Mouse (Mus musculus) heart, postnatal 25 days (tissue): Measurements from ENCODE around the gene Sertad1. TPM values are rescaled to one million over a fixed set of nuclear protein-coding genes. Genes with fewer than 3 reads are reported as not detected.

Experiments
- DNase-seq: peaks from one replicate; pipeline ENCODE4 v3.0.0; 2022; ENCODE audit warnings: low spot score
- intact Hi-C: fragments of 180-260 bp; cut with DNase I; formaldehyde crosslinking; loops from one replicate; pipeline ENCODE4 v1.15.1; 2025
- total RNA-seq, 2 experiments: library from RNA; stranded (reverse); gene quantifications; 2 replicates each; pipeline ENCODE4 v1.2.3; 2021

Gene Sertad1
- total RNA-seq: 10 to 100 TPM in 1 of 2 experiments, 1 to 10 TPM in 1; 7.9 to 13.0 TPM

DNA sequence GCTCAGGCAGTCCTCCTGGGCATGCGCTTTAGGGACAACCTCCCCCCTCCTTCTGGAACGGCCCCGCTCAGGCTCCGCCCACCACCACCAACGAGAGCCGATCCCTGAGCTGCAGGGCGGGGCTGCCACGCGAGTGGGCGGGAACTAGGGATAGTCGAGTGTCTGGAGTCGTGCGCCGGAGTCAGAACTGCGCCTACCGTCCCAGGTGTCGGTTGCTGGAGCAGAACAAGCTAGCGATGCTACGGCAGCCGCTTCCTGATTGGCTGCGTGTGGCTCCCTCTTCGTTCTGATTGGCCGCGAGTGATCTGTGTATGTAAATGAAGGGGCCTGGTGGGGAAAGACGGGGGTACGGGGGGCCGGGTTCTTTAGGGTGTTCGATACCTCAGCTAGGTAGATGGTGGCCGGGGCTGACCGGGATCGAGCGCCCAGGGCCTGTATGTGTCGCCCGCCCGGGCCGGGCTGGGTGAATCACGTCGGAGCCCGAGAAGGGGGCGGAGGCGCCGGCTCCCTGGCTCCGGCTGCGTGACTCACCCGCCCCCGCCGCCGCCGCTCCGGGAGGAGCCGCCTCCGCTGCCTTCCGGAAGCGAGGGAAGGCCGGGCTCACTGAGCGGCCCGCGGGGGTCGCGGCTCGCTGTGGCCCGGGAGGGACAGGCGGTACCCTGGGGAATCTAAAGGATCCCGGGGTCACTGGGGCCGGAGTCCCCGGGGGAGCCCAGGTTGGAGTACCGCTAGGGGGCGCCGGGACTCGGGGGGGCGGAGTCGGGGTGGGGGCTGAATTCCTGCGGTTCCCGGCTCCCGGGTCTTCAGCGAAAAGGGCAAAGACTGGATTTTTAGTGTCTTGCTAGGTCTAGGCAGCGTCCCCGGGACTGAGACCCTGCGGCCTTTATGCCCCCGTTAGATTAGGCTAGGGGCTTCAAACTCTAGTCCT, at the start of gene Sertad1:
TSS of gene Sertad1 (plus strand) at position 141 of the 928 bp plus-strand sequence.
- peak; percentile 100 for DNase-seq
- intact Hi-C loops: no loop called here

GRCm38 (mm10) chr7:27437544-27437943, 49.2 kb upstream of the Sertad1 start:
- intact Hi-C loops: no loop called here
- DNase-seq: no peak

GRCm38 (mm10) chr7:27440014-27440413, 46.7 kb upstream of the Sertad1 start:
- no peak for DNase-seq
- intact Hi-C loops: no loop called here

DNA sequence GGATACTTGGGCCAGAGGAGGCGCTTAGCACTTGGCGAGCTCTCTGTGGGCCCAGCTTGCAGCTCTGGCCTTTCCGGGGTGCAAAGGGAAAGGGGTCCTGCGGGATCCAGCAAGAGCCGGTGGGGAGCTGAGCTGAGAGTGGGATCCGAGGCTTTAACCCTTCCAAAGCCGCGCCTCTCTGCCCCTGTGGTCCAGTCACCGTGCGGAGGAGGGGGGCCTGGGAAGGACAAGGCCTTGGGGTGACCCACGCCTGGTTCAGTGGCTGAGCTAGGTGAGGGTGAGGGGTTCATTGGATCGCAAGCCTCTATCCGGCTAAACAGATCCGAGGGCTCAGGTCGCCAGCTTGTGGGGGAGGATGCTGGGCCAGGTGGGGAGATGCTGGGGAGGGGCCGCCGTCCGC, 40.7 kb upstream of the Sertad1 start:
- intact Hi-C loops: loop anchor here (5.0 kb wide), 3 partner anchors 61 to 109 kb away; partner anchors contain the start of gene Ltbp4
- DNase-seq: no peak

GRCm38 (mm10) chr7:27446521-27447418, 39.9 kb upstream of the Sertad1 start:
- DNase-seq: no peak
- intact Hi-C loops: loop anchor here (5.0 kb wide), 3 partner anchors 61 to 109 kb away; partner anchors contain the start of gene Ltbp4

DNA sequence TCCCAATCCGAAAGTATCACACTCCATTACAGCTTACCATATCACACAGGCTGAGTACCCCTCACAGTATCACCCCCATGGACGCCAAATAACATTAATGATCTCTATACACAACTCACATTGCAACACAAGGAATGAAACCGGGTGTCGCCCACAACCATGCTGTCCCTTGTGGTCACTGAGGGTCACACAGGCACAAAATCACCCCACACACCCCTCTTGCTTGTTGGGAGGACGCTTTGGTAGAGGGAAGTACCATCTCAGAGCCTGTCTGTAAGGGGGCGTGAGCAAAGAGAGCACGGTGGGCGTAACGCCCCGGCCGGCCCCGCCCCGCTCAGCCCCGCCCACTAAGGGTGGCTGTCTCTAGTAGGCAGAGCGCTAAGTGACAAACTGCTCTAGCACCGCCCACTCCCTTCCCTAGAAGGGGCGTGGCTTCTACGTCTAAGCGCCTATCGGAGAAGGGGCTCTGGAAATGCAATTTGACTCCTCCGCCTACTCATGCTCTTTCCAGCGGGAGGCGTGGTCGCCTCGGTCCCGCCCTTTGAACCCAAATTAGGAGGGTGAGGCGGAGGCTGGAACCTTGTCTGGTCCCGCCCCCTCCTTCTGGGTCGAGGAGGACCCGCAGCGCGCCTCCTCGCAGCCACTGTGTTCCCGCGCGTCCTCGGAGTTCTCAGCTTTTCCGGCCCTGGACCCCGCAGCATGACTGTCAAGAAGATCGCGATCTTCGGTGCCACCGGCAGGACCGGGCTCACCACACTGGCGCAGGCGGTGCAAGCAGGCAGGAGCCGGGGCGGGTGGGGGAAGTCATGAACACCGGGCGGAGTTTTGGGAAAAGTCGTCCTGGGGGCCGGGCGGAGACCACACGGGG, 39.1 kb upstream of the Sertad1 start, which contains the start of the genes Sptbn4 and Blvrb:
TSS of gene Sptbn4 (minus strand) at position 268 of the 868 bp plus-strand sequence.
TSS of gene Blvrb (plus strand) at position 560 of the 868 bp plus-strand sequence.
- DNase-seq: peak; percentile 99
- intact Hi-C loops: loop anchor here (2.0 to 5.0 kb wide), 4 partner anchors 25 to 110 kb away; partner anchors contain the start of genes Ltbp4 and Sertad3

- intact Hi-C loops: loop anchor here (2.0 to 5.0 kb wide), 4 partner anchors 24 to 111 kb away; partner anchors contain the start of genes Ltbp4 and Sertad3
- DNase-seq: no peak
Observed at GRCm38 (mm10) chr7:27448421-27449206, 38.1 kb upstream of the Sertad1 start.

DNA sequence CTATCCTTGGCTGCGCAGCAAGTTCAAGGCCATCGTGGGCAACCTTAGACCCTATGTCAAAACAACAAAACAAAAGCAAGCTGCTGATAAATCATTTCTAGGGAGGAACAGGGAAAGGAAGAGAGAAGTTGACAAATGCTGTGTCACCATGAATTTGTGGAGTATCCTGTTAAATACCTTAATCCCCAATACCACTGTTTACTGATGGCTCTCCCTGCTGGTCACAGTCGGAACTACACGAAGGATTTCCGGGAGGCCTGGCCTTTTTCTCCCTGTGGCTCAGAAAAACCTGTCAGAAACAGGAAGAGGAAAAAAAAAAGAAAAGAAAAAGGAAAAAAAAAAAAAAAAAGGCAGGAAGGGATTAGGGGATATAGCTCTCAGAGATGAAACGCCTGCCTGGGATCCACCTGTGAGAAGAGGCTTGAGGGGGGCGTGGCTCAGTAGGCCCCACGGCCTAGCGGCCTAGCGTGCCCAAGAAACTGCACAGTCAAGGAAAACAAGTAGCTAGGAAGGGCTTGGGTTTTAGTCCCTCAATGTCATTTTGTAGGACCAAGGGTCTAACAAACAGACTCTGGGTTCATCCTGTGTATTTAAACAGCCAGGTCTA, 37.4 kb upstream of the Sertad1 start:
- peak; percentile 37 for DNase-seq
- intact Hi-C loops: loop anchor here (2.0 to 5.0 kb wide), 4 partner anchors 23 to 112 kb away; partner anchors contain the start of genes Ltbp4 and Sertad3

GRCm38 (mm10) chr7:27451359-27451758, 35.4 kb upstream of the Sertad1 start:
- intact Hi-C loops: no loop called here
- DNase-seq: no peak

GRCm38 (mm10) chr7:27452206-27452770, 34.4 kb upstream of the Sertad1 start:
- intact Hi-C loops: no loop called here
- DNase-seq: no peak

- intact Hi-C loops: no loop called here
- DNase-seq: no peak
Observed at GRCm38 (mm10) chr7:27454461-27455121, 32.1 kb upstream of the Sertad1 start.

- no peak for DNase-seq
- intact Hi-C loops: no loop called here
Observed at GRCm38 (mm10) chr7:27455273-27455672, 31.4 kb upstream of the Sertad1 start.

DNA sequence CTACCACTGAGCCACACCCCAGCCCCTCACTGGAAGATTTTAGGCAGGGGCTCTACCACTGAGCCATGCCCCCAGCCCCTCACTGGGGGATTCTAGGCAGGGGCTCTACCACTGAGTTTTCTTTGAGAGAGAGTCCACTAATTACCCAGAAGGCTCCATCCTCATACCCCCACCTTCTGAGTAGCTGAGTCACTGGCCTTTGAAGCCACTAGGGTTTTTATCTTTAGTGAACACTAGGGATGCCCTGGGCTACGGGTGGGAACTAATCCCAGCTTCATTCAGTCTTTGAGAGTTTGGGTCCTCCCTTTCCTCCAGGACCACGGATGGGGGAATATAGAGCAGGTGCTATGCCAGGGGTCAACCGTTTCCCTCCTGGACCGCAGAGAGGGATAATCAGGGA, 28.1 kb upstream of the Sertad1 start:
- intact Hi-C loops: no loop called here

DNA sequence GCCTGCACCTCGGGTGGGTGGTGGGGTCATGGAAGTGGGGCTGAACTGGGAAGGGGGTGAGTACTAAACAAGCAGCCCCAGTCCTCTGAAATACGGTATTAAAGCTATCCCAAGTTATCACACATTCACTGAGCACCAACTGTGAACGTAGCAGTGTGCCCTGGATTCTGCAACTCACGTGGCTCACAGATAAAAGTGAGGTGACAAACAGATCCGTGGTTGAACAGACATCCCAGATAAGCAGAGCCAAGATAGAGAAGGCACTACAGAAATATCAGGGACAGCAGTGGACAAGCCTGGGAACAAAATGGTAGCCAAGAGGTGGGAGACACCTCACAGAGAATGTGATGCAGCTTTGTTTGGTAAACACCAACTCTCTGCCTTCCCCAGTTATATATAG, 27.1 kb upstream of the Sertad1 start:
- no peak for DNase-seq

More for the DNA sequence above, 28.1 kb upstream of the Sertad1 start:
- DNase-seq: no peak

GRCm38 (mm10) chr7:27460477-27460876, 26.2 kb upstream of the Sertad1 start:
- intact Hi-C loops: no loop called here
- DNase-seq: no peak

More for the DNA sequence above, 27.1 kb upstream of the Sertad1 start:
- intact Hi-C loops: no loop called here

GRCm38 (mm10) chr7:27467648-27468047, 19.1 kb upstream of the Sertad1 start:
- DNase-seq: no peak

More at GRCm38 (mm10) chr7:27467648-27468047, 19.1 kb upstream of the Sertad1 start:
- intact Hi-C loops: no loop called here
